Comparison of ENCODE assay signal across 7 mouse cellular contexts in genomic region chr5:9266280-9266923, GRCm38 (mm10). TPM values are rescaled to one million over a fixed set of nuclear protein-coding genes. Genes with fewer than 3 reads are reported as not detected.
DNase-seq lines count a peak whose midpoint lies in the region; ATAC-seq and TF ChIP-seq lines count a peak whose summit lies in the region.

No protein-coding gene starts in this region.

- TF ChIP-seq CTCF in left cerebral cortex, adult 2 months (IDR thresholded peaks at IDR 0.05) = no peak; the same call in 1 of the 2 replicates

- peak; percentile 46 for ATAC-seq in forebrain, embryonic 14.5 days
- peak; percentile 48 for ATAC-seq in liver, embryonic 12.5 days
- peak; percentile 64 for ATAC-seq in neural tube, embryonic 15.5 days (ENCODE audit: low FRiP score)

- H3K27ac ChIP-seq in left cerebral cortex, adult 2 months = peak overlapping the region; percentile 87
- peak overlapping the region; percentile 76 for H3K27ac ChIP-seq in forebrain, embryonic 14.5 days (ENCODE audit: low read depth, low read length)
- no peak overlapping the region for H3K27ac ChIP-seq in liver, embryonic 12.5 days
- peak overlapping the region; percentile 97 for H3K27ac ChIP-seq in neural tube, embryonic 15.5 days (replicated peaks)

- H3K9ac ChIP-seq in forebrain, embryonic 14.5 days (ENCODE audit: low read length) = peak overlapping the region; percentile 77
- H3K9ac ChIP-seq in liver, embryonic 12.5 days = peak overlapping the region; percentile 55
- peak overlapping the region; percentile 86 for H3K9ac ChIP-seq in neural tube, embryonic 15.5 days (replicated peaks)

- DNase-seq in left cerebral cortex, adult 2 months (ENCODE audit: extremely low spot score in 1 of 2, low spot score in 2 of 2) = no peak
- DNase-seq in left cerebral cortex, postnatal 10 days (ENCODE audit: extremely low spot score in 1 of 2, low spot score in 2 of 2) = no peak
- peak; percentile 63 for DNase-seq in brain, adult 2 months (ENCODE audit: low read depth, low spot score)
- DNase-seq in forebrain, embryonic 14.5 days (ENCODE audit: low spot score) = peak; percentile 47
- DNase-seq in cerebellum, postnatal 4 days (ENCODE audit: low spot score in 2 of 2) = no peak

- intact Hi-C loops in left cerebral cortex, adult 2 months (cut with DNase I) = loop anchor here (2.0 to 5.0 kb wide), 2 partner anchors 106 to 156 kb away; partner anchors contain the start of gene Dmtf1
- intact Hi-C loops in left cerebral cortex, postnatal 10 days (cut with DNase I) = loop anchor here (5.0 kb wide), 2 partner anchors 104 to 161 kb away; partner anchors contain the start of gene Dmtf1

- no peaks in the 10 kb centered on the region for H3K27me3 ChIP-seq in forebrain, embryonic 14.5 days (replicated peaks; ENCODE audit: control insufficient read depth, insufficient read depth, low read length)
- H3K27me3 ChIP-seq in liver, embryonic 12.5 days (replicated peaks) = peaks cover 28% of the 10 kb centered on the region
- no peaks in the 10 kb centered on the region for H3K27me3 ChIP-seq in neural tube, embryonic 15.5 days (replicated peaks)

- no peaks in the 10 kb centered on the region for H3K9me3 ChIP-seq in forebrain, embryonic 14.5 days (replicated peaks; ENCODE audit: control insufficient read depth, low read length)
- H3K9me3 ChIP-seq in liver, embryonic 12.5 days (replicated peaks) = 0 out of 2 replicates have a peak, but pooled peaks cover 1% of the 10 kb centered on the region
- H3K9me3 ChIP-seq in neural tube, embryonic 15.5 days (replicated peaks) = no peaks in the 10 kb centered on the region

- H3K4me1 ChIP-seq in forebrain, embryonic 14.5 days (ENCODE audit: control insufficient read depth, insufficient read depth, low read length) = no peaks in the 10 kb centered on the region
- H3K4me1 ChIP-seq in liver, embryonic 12.5 days = peaks cover 17% of the 10 kb centered on the region
- peaks cover 29% of the 10 kb centered on the region for H3K4me1 ChIP-seq in neural tube, embryonic 15.5 days

- peak overlapping the region; percentile 75 for H3K4me2 ChIP-seq in forebrain, embryonic 14.5 days (ENCODE audit: low read length)
- peak overlapping the region; percentile 84 for H3K4me2 ChIP-seq in liver, embryonic 12.5 days
- H3K4me2 ChIP-seq in neural tube, embryonic 15.5 days = peak overlapping the region; percentile 79

- H3K36me3 ChIP-seq in forebrain, embryonic 14.5 days (ENCODE audit: control insufficient read depth, insufficient read depth, low read length) = no peaks in the 10 kb centered on the region
- H3K36me3 ChIP-seq in liver, embryonic 12.5 days = no peaks in the 10 kb centered on the region
- no peaks in the 10 kb centered on the region for H3K36me3 ChIP-seq in neural tube, embryonic 15.5 days

- H3K4me3 ChIP-seq in left cerebral cortex, adult 2 months = peak overlapping the region; percentile 90
- H3K4me3 ChIP-seq in forebrain, embryonic 14.5 days (ENCODE audit: low read depth, low read length) = peak overlapping the region; percentile 59
- peak overlapping the region; percentile 61 for H3K4me3 ChIP-seq in liver, embryonic 12.5 days
- peak overlapping the region; percentile 82 for H3K4me3 ChIP-seq in neural tube, embryonic 15.5 days (replicated peaks)

- 1% methylated on average over 30 of the region's 30 CpGs for WGBS in forebrain, embryonic 14.5 days
- under 1% methylated on average over 30 of the region's 30 CpGs for WGBS in liver, embryonic 12.5 days (ENCODE audit: insufficient replicate concordance)
- 1% methylated on average over 29 of the region's 30 CpGs for WGBS in neural tube, embryonic 15.5 days

RNA-seq across cellular contexts. Expression of gene 9330182L06Rik, which starts 0.5 kb away (rescaled TPM):
- 10 to 100 TPM; 33.3 to 37.4 TPM for total RNA-seq in left cerebral cortex, adult 2 months (2021)
- total RNA-seq in left cerebral cortex, postnatal 10 days (2021) = 10 to 100 TPM; 48.7 to 51.3 TPM
- polyA plus RNA-seq in forebrain, embryonic 14.5 days (2014; fragmentation: Nextera tagmentation; extraction: Ambion mirVana) = 7.7 and 9.3 TPM in 2 replicates
- 0.72 and 0.87 TPM in 2 replicates for polyA plus RNA-seq in liver, embryonic 12.5 days (2016; fragmentation: Nextera tagmentation; extraction: Ambion mirVana)
- 21.6 and 27.1 TPM in 2 replicates for polyA plus RNA-seq in neural tube, embryonic 15.5 days (2015; fragmentation: Nextera tagmentation; extraction: Ambion mirVana)

Comparison
In these comparisons a context has a peak if more than half of its experiments do, and no peak if none do; other contexts are left out.
1. DNase-seq: peak in brain, adult 2 months (single experiment) and forebrain, embryonic 14.5 days (single experiment); none in left cerebral cortex, adult 2 months (0 of 2), left cerebral cortex, postnatal 10 days (0 of 2) and cerebellum, postnatal 4 days (0 of 2).
2. Peak in every context shown above with its lines, with median percentiles within 50 percentile points of each other: H3K4me3 ChIP-seq, ATAC-seq, H3K4me2 ChIP-seq and H3K9ac ChIP-seq.